Mouse (Mus musculus) ES-E14 (cell line): ENCODE measurements around the gene Hdac4.

Source experiments
- HCFC1 ChIP-seq: IDR thresholded peaks from 2 replicates; pipeline ENCODE4 v1.6.1; 2012; ENCODE audit warnings: low read length, inconsistent platforms, borderline replicate concordance; ENCODE audit not compliant: insufficient read depth
- MAFK ChIP-seq: IDR thresholded peaks from 2 replicates; pipeline ENCODE4 v1.6.1; 2014; ENCODE audit warnings: mild to moderate bottlenecking, low read depth, low read length, inconsistent platforms; ENCODE audit not compliant: insufficient read depth
- ZC3H11A ChIP-seq: IDR thresholded peaks from 2 replicates; pipeline ENCODE4 v1.6.1; 2012; ENCODE audit warnings: low read depth, mild to moderate bottlenecking, inconsistent platforms, low read length, borderline replicate concordance

DNA sequence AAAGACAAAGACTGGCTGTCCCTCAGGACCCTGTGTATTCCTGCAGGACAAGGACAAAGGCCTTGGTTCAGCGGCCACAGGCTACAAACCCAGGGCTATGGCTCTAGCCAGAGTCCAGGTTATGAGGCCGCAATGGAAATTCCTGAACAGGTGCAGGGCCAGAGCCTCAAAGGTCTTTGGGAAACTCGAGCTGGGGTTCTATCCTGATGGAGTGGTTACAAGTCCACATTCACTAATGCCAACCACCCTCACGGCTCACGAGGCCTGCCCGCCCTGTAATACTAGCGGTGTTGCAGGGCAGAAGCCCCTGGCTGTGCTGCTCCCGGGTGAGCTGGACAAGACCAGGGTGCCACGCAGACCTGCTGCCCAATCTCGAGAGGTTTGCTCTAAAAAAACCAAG, 264.3 kb downstream of the Hdac4 start:
- TF ChIP-seq ZC3H11A (no peak), MAFK (no peak), HCFC1 (no peak)
